Mouse (Mus musculus) small intestine, adult 2 months (tissue): ENCODE results near the gene Olfr872. TPM values are rescaled to one million over a fixed set of nuclear protein-coding genes. Genes with fewer than 3 reads are reported as not detected.
"Not testable (repeated sequence)": the region's sequence is repeated elsewhere in the genome, so short reads cannot be mapped to it uniquely, and the experiment has no call there.

Source experiments
- H3K27ac ChIP-seq: fragments of 200-500 bp; 2 replicates; pipeline ENCODE4 v1.5.1; 2012; ENCODE audit warnings: low read depth, low read length, control low read depth, inconsistent platforms; ENCODE audit not compliant: insufficient read depth
- H3K27me3 ChIP-seq: fragments of 200-500 bp; 2 replicates; pipeline ENCODE4 v1.6.1; 2012; ENCODE audit warnings: mild to moderate bottlenecking, moderate library complexity, low read length, inconsistent platforms; ENCODE audit not compliant: control insufficient read depth, insufficient read depth
- H3K36me3 ChIP-seq: fragments of 200-500 bp; 2 replicates; pipeline ENCODE4 v1.6.1; 2012; ENCODE audit warnings: mild to moderate bottlenecking, low read length, control low read depth, inconsistent platforms; ENCODE audit not compliant: control insufficient read depth, insufficient read depth
- H3K4me1 ChIP-seq: fragments of 200-500 bp; 2 replicates; pipeline ENCODE4 v1.6.1; 2012; ENCODE audit warnings: low read length, inconsistent platforms, mixed read lengths; ENCODE audit not compliant: control insufficient read depth, insufficient read depth, insufficient read length
- H3K4me3 ChIP-seq: fragments of 200-500 bp; 2 replicates; pipeline ENCODE4 v1.5.1; 2012; ENCODE audit warnings: low read depth, mild to moderate bottlenecking, control low read depth, inconsistent platforms, low read length, moderate library complexity
- CTCF ChIP-seq: fragments of 200-500 bp; IDR thresholded peaks from 2 replicates; pipeline ENCODE4 v1.5.1; 2012; ENCODE audit warnings: low read depth, mild to moderate bottlenecking, control low read depth, inconsistent platforms, low read length, moderate library complexity, mixed read lengths; ENCODE audit not compliant: insufficient replicate concordance, insufficient read length; ENCODE audit errors: extremely low read depth
- POLR2A ChIP-seq: fragments of 200-500 bp; IDR thresholded peaks from 2 replicates; pipeline ENCODE4 v1.6.1; 2012; ENCODE audit warnings: low read depth, mild to moderate bottlenecking, control low read depth, inconsistent platforms, low read length, moderate library complexity
- WGBS: fragments of 180-500 bp; shearing (Covaris S2); methylation state at CpG from one replicate; pipeline ENCODE4 v1.1.7; 2018; 5-methylcytosine and 5-hydroxymethylcytosine counted together
- polyA plus RNA-seq: library from polyadenylated mRNA; depleted of rRNA; stranded (reverse); fragments of >200 nt; gene quantifications from 2 replicates; pipeline ENCODE4 v1.2.3, GENCODE M21; 2012; rRNA removed

The Olfr872 gene
- polyA plus RNA-seq, 1 experiment, result not detected

- WGBS, result 81% methylated on average over 1 of the region's 1 CpGs
- no peak within 1 kb of the TSS for H3K4me3 ChIP-seq
Measured at GRCm38 (mm10) chr9:20282051-20282450, 45.1 kb downstream of the Olfr872 start, which contains the start of gene Olfr39. Gene Olfr39 (plus strand): TSS chr9:20282351.

DNA sequence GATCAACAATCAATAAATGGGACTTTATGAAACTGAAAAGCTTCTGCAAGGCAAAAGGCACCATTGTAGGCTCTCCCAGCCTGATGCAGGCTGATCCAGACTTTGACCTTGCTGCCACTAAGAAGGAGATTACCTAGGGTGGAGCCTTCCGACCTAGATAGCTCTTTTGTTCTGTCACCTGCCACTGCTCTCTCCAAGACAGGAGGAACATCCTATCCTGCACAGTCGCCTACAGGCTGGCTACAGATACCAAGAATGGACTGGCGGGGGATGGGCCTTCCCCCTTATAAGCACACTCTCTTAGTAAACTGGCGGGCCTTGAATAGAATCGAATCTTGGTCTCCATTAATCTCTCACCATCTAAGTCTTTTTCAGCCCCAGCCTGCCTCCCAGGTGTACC lies 58.6 kb downstream of the Olfr872 start:
- H3K27ac ChIP-seq, H3K27me3 ChIP-seq, H3K4me3 ChIP-seq, H3K4me1 ChIP-seq, H3K36me3 ChIP-seq: not testable (repeated sequence)
- WGBS, result 62% methylated on average over 5 of the region's 5 CpGs

More at GRCm38 (mm10) chr9:20282051-20282450, 45.1 kb downstream of the Olfr872 start, which contains the start of gene Olfr39:
- H3K36me3 ChIP-seq, result no peaks in the 10 kb centered on the region
- H3K27ac ChIP-seq, result no peak within 1 kb of the TSS
- no peaks in the 10 kb centered on the region for H3K4me1 ChIP-seq
- no peaks in the 10 kb centered on the region for H3K27me3 ChIP-seq
- no peak for TF ChIP-seq CTCF

GRCm38 (mm10) chr9:20298232-20298631 lies 61.3 kb downstream of the Olfr872 start, which contains the start of gene Olfr873:
Gene Olfr873 (plus strand): TSS chr9:20298532.
- Histone ChIP-seq H3K36me3 (no peaks in the 10 kb centered on the region), H3K27me3 (no peaks in the 10 kb centered on the region), H3K27ac (no peak within 1 kb of the TSS), H3K4me3 (no peak within 1 kb of the TSS), H3K4me1 (no peaks in the 10 kb centered on the region)
- WGBS, result 84% methylated on average over 1 of the region's 1 CpGs
- TF ChIP-seq CTCF, result no peak
- no peak for TF ChIP-seq POLR2A

Other genes starting within 250 kb of the Olfr872 start
- not detected in 2 replicates for gene Olfr866, start 209.1 kb upstream of the Olfr872 start, polyA plus RNA-seq
- not detected in 2 replicates for gene Olfr867, start 179.6 kb upstream of the Olfr872 start, polyA plus RNA-seq
- gene Olfr868, start 138.5 kb upstream of the Olfr872 start, polyA plus RNA-seq, result not detected in 2 replicates
- not detected in 2 replicates for gene Olfr869, start 108.1 kb upstream of the Olfr872 start, polyA plus RNA-seq
- not detected in 2 replicates for gene Olfr870, start 63.1 kb upstream of the Olfr872 start, polyA plus RNA-seq
- not detected in 2 replicates for gene Olfr871, start 24.9 kb upstream of the Olfr872 start, polyA plus RNA-seq
- not detected in 2 replicates for gene Olfr39, start 45.2 kb downstream of the Olfr872 start, polyA plus RNA-seq
- gene Olfr873, start 61.4 kb downstream of the Olfr872 start, polyA plus RNA-seq, result not detected in 2 replicates
- gene Olfr18, start 99.0 kb downstream of the Olfr872 start, polyA plus RNA-seq, result not detected in 2 replicates
- gene Zfp560, start 148.1 kb downstream of the Olfr872 start, polyA plus RNA-seq, result 0.10 and 0.75 TPM in 2 replicates
- 0.18 and 0.51 TPM in 2 replicates for gene Zfp26, start 223.0 kb downstream of the Olfr872 start, polyA plus RNA-seq